Mouse (Mus musculus) CH12.LX (cell line): ENCODE results near the gene BC067074. TPM values are rescaled to one million over a fixed set of nuclear protein-coding genes. Genes with fewer than 3 reads are reported as not detected.

ENCODE experiments used
- DNase-seq: peaks from one replicate; pipeline ENCODE4 v3.0.0-alpha.2; 2013; ENCODE audit errors: extremely low read depth
- H3K27ac ChIP-seq: 2 replicates; pipeline ENCODE4 v1.5.1; 2012; ENCODE audit warnings: low read depth, mild to moderate bottlenecking, control low read depth, moderate library complexity; ENCODE audit not compliant: insufficient read depth
- H3K27me3 ChIP-seq: replicated peaks from 2 replicates; pipeline ENCODE3; 2012; ENCODE audit warnings: inconsistent platforms
- H3K36me3 ChIP-seq, 2 experiments: replicated peaks in 1 of 2; 2 replicates each; pipeline versions ENCODE3 to v1.6.1; 2012; ENCODE audit warnings: inconsistent platforms in 1 of 2, low read length in 1 of 2, mild to moderate bottlenecking in 1 of 2, mixed read lengths in 1 of 2, moderate library complexity in 1 of 2; ENCODE audit not compliant: control insufficient read depth in 1 of 2, insufficient read depth in 1 of 2
- H3K4me1 ChIP-seq, 2 experiments: 2 replicates each; pipeline ENCODE4 v1.6.1; 2012; ENCODE audit warnings: inconsistent platforms in 1 of 2, moderate library complexity in 1 of 2; ENCODE audit not compliant: insufficient read depth in 2 of 2, control insufficient read depth in 1 of 2
- H3K4me2 ChIP-seq: 2 replicates; pipeline ENCODE4 v1.6.1; 2012; ENCODE audit warnings: low read depth, mild to moderate bottlenecking, control low read depth; ENCODE audit not compliant: poor library complexity, insufficient read depth, severe bottlenecking
- H3K4me3 ChIP-seq, 3 experiments: fragments of 150-350 bp in 1 of 3; sonication (generic) in 1 of 3; replicated peaks in 1 of 3; 2 replicates each; pipeline versions ENCODE3 to v1.5.1; 2011 to 2012; ENCODE audit warnings: low read depth in 2 of 3, low read length in 2 of 3, mild to moderate bottlenecking in 2 of 3, moderate library complexity in 2 of 3, control low read depth in 1 of 3, improper control_type of control experiment in 1 of 3, inconsistent platforms in 1 of 3, mixed read lengths in 1 of 3; ENCODE audit not compliant: poor library complexity in 1 of 3
- H3K79me2 ChIP-seq: replicated peaks from 2 replicates; pipeline ENCODE4 v1.6.1; 2012; ENCODE audit warnings: mild to moderate bottlenecking, moderate library complexity; ENCODE audit not compliant: control insufficient read depth, poor library complexity, insufficient read depth, severe bottlenecking; ENCODE audit errors: extremely low read depth
- H3K9ac ChIP-seq: 2 replicates; pipeline ENCODE4 v1.6.1; 2012; ENCODE audit warnings: low read depth, mild to moderate bottlenecking, control low read depth, moderate library complexity; ENCODE audit not compliant: insufficient read depth
- H3K9me3 ChIP-seq: replicated peaks from 2 replicates; pipeline ENCODE3; 2012; ENCODE audit warnings: low read length, inconsistent platforms, mixed read lengths
- CHD1 ChIP-seq: IDR thresholded peaks from 2 replicates; pipeline ENCODE4 v1.6.1; 2012; ENCODE audit warnings: low read depth, low read length, improper control_type of control experiment, inconsistent platforms
- E2F4 ChIP-seq: IDR thresholded peaks from 2 replicates; pipeline ENCODE4 v1.6.1; 2011; ENCODE audit warnings: low read depth, low read length, improper control_type of control experiment; ENCODE audit not compliant: insufficient replicate concordance
- HCFC1 ChIP-seq: IDR thresholded peaks from 2 replicates; pipeline ENCODE4 v1.6.1; 2012; ENCODE audit warnings: low read depth, mild to moderate bottlenecking, inconsistent platforms, low read length, improper control_type of control experiment
- IRF4 ChIP-seq: IDR thresholded peaks from 2 replicates; pipeline ENCODE4 v1.6.1; 2014; ENCODE audit warnings: low read depth, mild to moderate bottlenecking, inconsistent platforms, low read length, improper control_type of control experiment
- JUND ChIP-seq: conservative IDR thresholded peaks from 2 replicates; pipeline ENCODE4 v1.6.1; 2011; ENCODE audit warnings: low read depth, low read length, improper control_type of control experiment
- KAT2A ChIP-seq: IDR thresholded peaks from 2 replicates; pipeline ENCODE4 v1.6.1; 2012; ENCODE audit warnings: low read length, improper control_type of control experiment, inconsistent platforms; ENCODE audit not compliant: insufficient replicate concordance
- MAFK ChIP-seq: IDR thresholded peaks from 2 replicates; pipeline ENCODE4 v1.6.1; 2011; ENCODE audit warnings: low read length, improper control_type of control experiment; ENCODE audit not compliant: insufficient replicate concordance
- MAX ChIP-seq: IDR thresholded peaks from 2 replicates; pipeline ENCODE4 v1.6.1; 2011; ENCODE audit warnings: low read length, improper control_type of control experiment
- MAZ ChIP-seq: IDR thresholded peaks from 2 replicates; pipeline ENCODE4 v1.6.1; 2012; ENCODE audit warnings: low read depth, mild to moderate bottlenecking, inconsistent platforms, low read length, improper control_type of control experiment, moderate library complexity
- MYC ChIP-seq: IDR thresholded peaks from 2 replicates; pipeline ENCODE4 v1.6.1; 2011; ENCODE audit warnings: low read depth, mild to moderate bottlenecking, improper control_type of control experiment, low read length
- NRF1 ChIP-seq: IDR thresholded peaks from 2 replicates; pipeline ENCODE4 v1.6.1; 2014; ENCODE audit warnings: low read depth, mild to moderate bottlenecking, inconsistent platforms, low read length, improper control_type of control experiment, moderate library complexity
- POLR2AphosphoS2 ChIP-seq: IDR thresholded peaks from 2 replicates; pipeline ENCODE4 v1.6.1; 2011; ENCODE audit warnings: low read depth, low read length, improper control_type of control experiment
- RAD21 ChIP-seq: IDR thresholded peaks from 2 replicates; pipeline ENCODE4 v1.6.1; 2011; ENCODE audit warnings: low read depth, mild to moderate bottlenecking, low read length, improper control_type of control experiment, moderate library complexity
- RCOR1 ChIP-seq: conservative IDR thresholded peaks from 2 replicates; pipeline ENCODE4 v1.6.1; 2012; ENCODE audit warnings: low read depth, mild to moderate bottlenecking, inconsistent platforms, low read length, improper control_type of control experiment
- SIN3A ChIP-seq: IDR thresholded peaks from 2 replicates; pipeline ENCODE4 v1.6.1; 2012; ENCODE audit warnings: low read length, improper control_type of control experiment, inconsistent platforms
- SMC3 ChIP-seq: IDR thresholded peaks from 2 replicates; pipeline ENCODE4 v1.6.1; 2011; ENCODE audit warnings: low read depth, low read length, improper control_type of control experiment
- TBP ChIP-seq: conservative IDR thresholded peaks from 2 replicates; pipeline ENCODE4 v1.6.1; 2011; ENCODE audit warnings: low read depth, low read length, improper control_type of control experiment
- TCF12 ChIP-seq: IDR thresholded peaks from 2 replicates; pipeline ENCODE4 v1.6.1; 2014; ENCODE audit warnings: low read depth, mild to moderate bottlenecking, inconsistent platforms, low read length, improper control_type of control experiment
- UBTF ChIP-seq: IDR thresholded peaks from 2 replicates; pipeline ENCODE4 v1.6.1; 2012; ENCODE audit warnings: low read depth, mild to moderate bottlenecking, inconsistent platforms, low read length, improper control_type of control experiment, moderate library complexity
- USF2 ChIP-seq: conservative IDR thresholded peaks from 2 replicates; pipeline ENCODE4 v1.6.1; 2011; ENCODE audit warnings: low read depth, low read length, improper control_type of control experiment
- ZKSCAN1 ChIP-seq: IDR thresholded peaks from 2 replicates; pipeline ENCODE4 v1.6.1; 2012; ENCODE audit warnings: low read depth, inconsistent platforms, low read length, improper control_type of control experiment, borderline replicate concordance
- ZNF384 ChIP-seq: IDR thresholded peaks from 2 replicates; pipeline ENCODE4 v1.6.1; 2012; ENCODE audit warnings: low read depth, low read length, improper control_type of control experiment, inconsistent platforms
- dilution Hi-C: fragments of 300-500 bp; cut with MboI; formaldehyde crosslinking; loops from 2 replicates; pipeline ENCODE4 v1.14.3; 2020; ENCODE audit warnings: low sequenced_read_pairs; ENCODE audit not compliant: extremely low pct_unique_long_range_greater_than_20kb, extremely low pct_ligation_motif_present
- in situ Hi-C: fragments of 300-500 bp; cut with MboI; formaldehyde crosslinking; loops from 3 replicates; pipeline ENCODE4 v1.14.3; 2019; ENCODE audit warnings: low sequenced_read_pairs, low pct_ligation_motif_present, low pct_unique_long_range_greater_than_20kb, mixed read lengths
- polyA plus RNA-seq: library from polyadenylated mRNA; unstranded; fragments of >175 nt; gene quantifications from 2 replicates; pipeline ENCODE4 v1.2.1, GENCODE M21; 2012; ENCODE audit warnings: low read depth; ENCODE audit not compliant: insufficient read length
- total RNA-seq, 2 experiments: library from RNA; depleted of rRNA; stranded (reverse); fragments of 300-350 nt in 1 of 2; fragments of >200 nt in 1 of 2; gene quantifications; 2 replicates each; pipeline ENCODE4 v1.2.3; 2012 to 2014

The BC067074 gene
- total and polyA plus RNA-seq, 3 experiments: 0.93 TPM; not detected in 2

GRCm38 (mm10) chr13:113401373-113402010, 108.5 kb downstream of the BC067074 start:
- no peak for TF ChIP-seq MYC
- Histone ChIP-seq H3K27me3 (no peaks in the 10 kb centered on the region), H3K27ac (no peak overlapping the region), H3K36me3 (no peaks in the 10 kb centered on the region), H3K9ac (no peak overlapping the region), H3K4me2 (no peak overlapping the region), H3K4me3 (no peak overlapping the region), H3K4me1 (no peaks in the 10 kb centered on the region), H3K9me3 (no peaks in the 10 kb centered on the region), H3K79me2 (no peaks in the 10 kb centered on the region)
- in situ Hi-C loops: no loop called here
- dilution Hi-C loops: no loop called here
- DNase-seq: no peak

- no peaks in the 10 kb centered on the region for H3K36me3 ChIP-seq
- no peak overlapping the region for H3K4me3 ChIP-seq
- no peak overlapping the region for H3K4me2 ChIP-seq
- H3K4me1 ChIP-seq: no peaks in the 10 kb centered on the region
- H3K79me2 ChIP-seq: no peaks in the 10 kb centered on the region
- no peak for DNase-seq
- H3K27ac ChIP-seq: no peak overlapping the region
- dilution Hi-C loops (no loop called here), in situ Hi-C loops (no loop called here)
- H3K9ac ChIP-seq: no peak overlapping the region
- no peaks in the 10 kb centered on the region for H3K27me3 ChIP-seq
- H3K9me3 ChIP-seq: no peaks in the 10 kb centered on the region
- TF ChIP-seq RAD21 (no peak), NRF1 (no peak), SMC3 (no peak), UBTF (no peak)
These were observed 110.7 kb downstream of the BC067074 start for GRCm38 (mm10) chr13:113403706-113404105.

DNA sequence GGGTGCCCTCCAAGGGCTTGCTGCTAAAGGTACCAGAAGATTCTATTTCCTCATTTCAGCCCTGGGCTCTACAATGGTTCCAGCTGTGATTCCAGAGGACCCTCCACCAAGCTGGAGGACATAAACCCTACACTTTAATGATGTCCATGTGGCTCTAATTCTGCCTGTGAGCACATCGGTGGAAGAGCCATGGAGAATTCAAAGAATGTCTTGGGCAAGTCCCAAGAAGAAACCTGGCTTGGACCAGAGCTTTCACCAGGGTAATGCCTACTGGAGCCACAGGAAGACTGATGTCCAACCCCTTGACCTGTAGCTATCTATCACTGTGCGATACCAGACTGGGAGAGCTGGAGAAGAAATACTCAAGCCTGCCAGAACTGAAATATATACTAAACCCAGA, 111.2 kb downstream of the BC067074 start:
- no peak for DNase-seq
- dilution Hi-C loops: no loop called here

More for the DNA sequence above, 111.2 kb downstream of the BC067074 start:
- no peaks in the 10 kb centered on the region for H3K9me3 ChIP-seq
- H3K4me1 ChIP-seq: no peaks in the 10 kb centered on the region
- H3K79me2 ChIP-seq: no peaks in the 10 kb centered on the region
- no peak overlapping the region for H3K27ac ChIP-seq
- TF ChIP-seq POLR2AphosphoS2 (no peak), MAZ (no peak), RCOR1 (no peak), TCF12 (no peak), SIN3A (no peak), NRF1 (no peak), HCFC1 (no peak), KAT2A (no peak), MAFK (no peak), USF2 (no peak), MAX (no peak), ZNF384 (no peak), JUND (no peak), MYC (no peak), E2F4 (no peak), TBP (no peak), IRF4 (no peak), ZKSCAN1 (no peak), SMC3 (no peak), CHD1 (no peak)
- H3K9ac ChIP-seq: no peak overlapping the region
- H3K27me3 ChIP-seq: no peaks in the 10 kb centered on the region
- in situ Hi-C loops: no loop called here
- no peak overlapping the region for H3K4me2 ChIP-seq
- no peaks in the 10 kb centered on the region for H3K36me3 ChIP-seq
- H3K4me3 ChIP-seq: no peak overlapping the region
